Mouse (Mus musculus): ENCODE results near the gene Snapc2. TPM values are rescaled to one million over a fixed set of nuclear protein-coding genes. Genes with fewer than 3 reads are reported as not detected.

Snapc2 gene
- total RNA-seq (2012; rRNA removed) (23.5 and 30.0 TPM in 2 replicates), total RNA-seq (2014; rRNA removed) (18.3 and 22.4 TPM in 2 replicates), polyA plus RNA-seq (2012; ENCODE audit: insufficient read length, low read depth) (29.8 and 30.8 TPM in 2 replicates)

GRCm38 (mm10) chr8:4252934-4253841, at the start of gene Snapc2:
Snapc2 (plus strand) TSS chr8:4253080.
- no peaks in the 10 kb centered on the region for H3K27me3 ChIP-seq (replicated peaks)
- in situ Hi-C loops (cut with MboI; ENCODE audit: low pct_ligation_motif_present, low pct_unique_long_range_greater_than_20kb, low sequenced_read_pairs) (loop anchor here (10.0 kb wide), 1 partner anchor 62 kb away; no protein-coding TSS in a partner anchor), dilution Hi-C loops (cut with MboI; ENCODE audit: extremely low pct_ligation_motif_present, extremely low pct_unique_long_range_greater_than_20kb, low sequenced_read_pairs) (no loop called here)
- DNase-seq (ENCODE audit: extremely low read depth) = peak; percentile 96
- peak within 1 kb of the TSS; percentile 76 for H3K9ac ChIP-seq (ENCODE audit: insufficient read depth, low read depth)
- peak within 1 kb of the TSS; percentile 64 to 68 (median 67) for H3K4me3 ChIP-seq (replicated peaks in 1 of 3; ENCODE audit: low read depth in 2 of 3, low read length in 2 of 3, poor library complexity in 1 of 3)
- H3K36me3 ChIP-seq (replicated peaks in 1 of 2; ENCODE audit: control insufficient read depth in 1 of 2, insufficient read depth in 1 of 2, low read length in 1 of 2) = peaks cover 45 to 71% of the 10 kb centered on the region in 2 experiments
- no peaks in the 10 kb centered on the region for H3K79me2 ChIP-seq (replicated peaks; ENCODE audit: control insufficient read depth, extremely low read depth, insufficient read depth, poor library complexity, severe bottlenecking)
- no peak within 1 kb of the TSS for H3K27ac ChIP-seq (ENCODE audit: insufficient read depth, low read depth)
- no peaks in the 10 kb centered on the region for H3K9me3 ChIP-seq (replicated peaks; ENCODE audit: low read length)
- peaks cover 7 to 14% of the 10 kb centered on the region in 2 experiments for H3K4me1 ChIP-seq (ENCODE audit: control insufficient read depth in 1 of 2, insufficient read depth in 2 of 2)
- H3K4me2 ChIP-seq (ENCODE audit: insufficient read depth, low read depth, poor library complexity, severe bottlenecking) = peak within 1 kb of the TSS; percentile 82
- TF ChIP-seq ZC3H11A (IDR thresholded peaks at IDR 0.05; ENCODE audit: low read depth, low read length) (no peak), POLR2AphosphoS2 (IDR thresholded peaks at IDR 0.05; ENCODE audit: low read depth, low read length) (peak; percentile 85; the same call in 1 of the 2 replicates), ELF1 (IDR thresholded peaks at IDR 0.05; ENCODE audit: low read depth, low read length) (peak; percentile 94), MAX (IDR thresholded peaks at IDR 0.05; ENCODE audit: low read length) (peak; percentile 73; the same call in 1 of the 2 replicates), ETS1 (conservative IDR thresholded peaks at IDR 0.05; ENCODE audit: low read depth, low read length) (no peak), RCOR1 (conservative IDR thresholded peaks at IDR 0.05; ENCODE audit: low read depth, low read length) (0 out of 2 replicates have a peak, but pooled peaks have one; percentile 14), SIN3A (IDR thresholded peaks at IDR 0.05; ENCODE audit: low read length) (peak; percentile 90), MYC (IDR thresholded peaks at IDR 0.05; ENCODE audit: low read depth, low read length) (no peak), TBP (conservative IDR thresholded peaks at IDR 0.05; ENCODE audit: low read depth, low read length) (0 out of 2 replicates have a peak, but pooled peaks have one; percentile 17), NELFE (IDR thresholded peaks at IDR 0.05; ENCODE audit: low read depth, low read length) (peak; percentile 73), HCFC1 (IDR thresholded peaks at IDR 0.05; ENCODE audit: low read depth, low read length) (peak; percentile 90), ZKSCAN1 (IDR thresholded peaks at IDR 0.05; ENCODE audit: borderline replicate concordance, low read depth, low read length) (no peak), JUN (IDR thresholded peaks at IDR 0.05; ENCODE audit: insufficient read depth, low read depth, low read length) (no peak), POLR2A (IDR thresholded peaks at IDR 0.05; ENCODE audit: low read depth, low read length) (peak; percentile 75), ZNF384 (IDR thresholded peaks at IDR 0.05; ENCODE audit: low read depth, low read length) (no peak), NRF1 (IDR thresholded peaks at IDR 0.05; ENCODE audit: low read depth, low read length) (peak; percentile 29; the same call in 1 of the 2 replicates), CHD1 (IDR thresholded peaks at IDR 0.05; ENCODE audit: low read depth, low read length) (no peak), MAFK (IDR thresholded peaks at IDR 0.05; ENCODE audit: insufficient replicate concordance, low read length) (no peak), IRF4 (IDR thresholded peaks at IDR 0.05; ENCODE audit: low read depth, low read length) (peak; percentile 57), UBTF (IDR thresholded peaks at IDR 0.05; ENCODE audit: low read depth, low read length) (0 out of 2 replicates have a peak, but pooled peaks have one; percentile 59), E2F4 (IDR thresholded peaks at IDR 0.05; ENCODE audit: insufficient replicate concordance, low read depth, low read length) (no peak), PAX5 (IDR thresholded peaks at IDR 0.05; ENCODE audit: low read length) (no peak), MEF2A (IDR thresholded peaks at IDR 0.05; ENCODE audit: borderline replicate concordance, low read depth, low read length) (peak; percentile 61; the same call in 1 of the 2 replicates), ZMIZ1 (IDR thresholded peaks at IDR 0.05; ENCODE audit: low read depth, low read length) (no peak; the same call in 1 of the 2 replicates), CTCF (conservative IDR thresholded peaks at IDR 0.05 in 1 of 2, IDR thresholded peaks at IDR 0.05 in 1 of 2; ENCODE audit: low read depth in 2 of 2, low read length in 2 of 2) (no peak), CHD2 (IDR thresholded peaks at IDR 0.05; ENCODE audit: low read length) (peak; percentile 43; the same call in 1 of the 2 replicates), MAZ (IDR thresholded peaks at IDR 0.05; ENCODE audit: low read depth, low read length) (peak; percentile 80), MXI1 (IDR thresholded peaks at IDR 0.05; ENCODE audit: low read depth, low read length) (peak; percentile 84), JUND (conservative IDR thresholded peaks at IDR 0.05; ENCODE audit: low read depth, low read length) (no peak), KAT2A (IDR thresholded peaks at IDR 0.05; ENCODE audit: insufficient replicate concordance, low read length) (peak; percentile 83; the same call in 1 of the 2 replicates), GABPA (IDR thresholded peaks at IDR 0.05; ENCODE audit: insufficient replicate concordance, low read depth, low read length) (no peak; the same call in 1 of the 2 replicates), SMC3 (IDR thresholded peaks at IDR 0.05; ENCODE audit: low read depth, low read length) (no peak), TCF12 (IDR thresholded peaks at IDR 0.05; ENCODE audit: low read depth, low read length) (peak; percentile 81), BHLHE40 (IDR thresholded peaks at IDR 0.05; ENCODE audit: low read depth, low read length) (0 out of 2 replicates have a peak, but pooled peaks have one; percentile 21), EP300 (IDR thresholded peaks at IDR 0.05; ENCODE audit: low read length) (no peak), USF1 (IDR thresholded peaks at IDR 0.05; ENCODE audit: low read depth, low read length) (no peak), USF2 (conservative IDR thresholded peaks at IDR 0.05; ENCODE audit: low read depth, low read length) (no peak)

All from CH12.LX (cell line).